Mouse (Mus musculus) layer of hippocampus, adult 18-20 months (tissue): ENCODE measurements around the gene Wfdc17. TPM values are rescaled to one million over a fixed set of nuclear protein-coding genes. Genes with fewer than 3 reads are reported as not detected.

Experiments
- DNase-seq, 2 experiments: peaks; one replicate each; pipeline ENCODE4 v3.0.0; 2022; ENCODE audit warnings: low spot score in 2 of 2
- long read RNA-seq: library from polyadenylated mRNA; stranded (forward); transcript quantifications from one replicate; pipeline ENCODE4 v2.0.0, GENCODE M21; 2021
- total RNA-seq, 2 experiments: library from RNA; stranded (reverse); gene quantifications; 2 replicates each; pipeline ENCODE4 v1.2.3; 2021

The Wfdc17 gene
- not detected for total RNA-seq
- long read RNA-seq, result 0 reads

DNA sequence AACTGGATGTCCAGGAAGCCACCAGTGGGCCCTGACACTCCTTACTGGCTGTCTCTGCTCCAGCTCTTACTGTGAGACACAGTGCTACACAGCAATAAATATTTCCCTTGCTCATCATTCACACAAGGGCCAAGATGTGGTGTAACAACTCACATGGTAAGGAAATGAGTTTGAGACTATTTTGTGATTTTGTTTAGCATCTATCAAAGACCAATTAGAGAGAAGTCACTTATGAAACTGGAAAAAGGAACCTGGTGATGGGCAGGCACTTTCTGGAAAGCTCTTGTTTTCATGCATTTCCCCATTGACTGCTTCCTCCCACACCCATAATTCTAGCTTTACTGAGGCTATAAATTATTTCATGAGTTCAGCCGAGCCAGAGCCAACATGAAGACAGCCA lies at the start of gene Wfdc17:
Gene Wfdc17 (plus strand): TSS at position 287 of the 400 bp plus-strand sequence.
- no peak for DNase-seq

DNA sequence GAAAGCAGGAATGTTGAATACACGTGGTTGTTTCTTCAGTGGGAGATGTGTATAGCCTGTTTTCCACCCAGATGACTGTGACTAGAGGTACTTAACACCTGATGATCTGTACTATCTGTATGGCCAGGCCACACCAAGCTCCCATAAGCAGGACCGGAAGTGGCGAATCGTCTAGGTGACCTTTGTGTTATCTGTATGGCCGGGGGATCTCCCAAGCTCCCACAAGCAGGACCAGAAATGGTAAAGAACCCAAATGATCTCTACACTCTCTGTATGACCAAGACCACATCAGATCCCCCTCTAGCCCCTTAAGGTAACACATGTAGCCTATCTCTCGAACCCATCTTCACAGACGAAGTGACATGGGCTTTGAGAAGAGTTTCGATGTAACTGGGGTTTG lies 49.2 kb upstream of the Wfdc17 start:
- no peak for DNase-seq

DNA sequence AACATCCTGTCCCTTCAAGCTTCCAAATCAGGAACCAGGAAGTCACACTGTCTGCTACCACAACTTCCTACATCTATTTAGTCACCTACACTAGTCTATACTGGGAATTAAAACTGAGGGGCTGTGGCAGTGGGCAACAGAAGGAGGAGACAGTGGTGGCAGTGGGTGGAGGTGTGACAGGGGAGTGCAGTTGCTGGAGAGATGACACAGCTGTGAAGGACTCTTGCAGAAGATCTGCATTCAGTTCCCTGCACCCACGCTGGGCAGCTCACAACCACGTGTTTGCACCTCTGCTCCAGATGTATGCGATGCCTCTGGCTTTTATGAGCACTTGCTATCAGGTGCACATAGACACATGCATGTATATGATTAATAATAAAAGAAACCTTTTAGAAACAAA lies 46.3 kb upstream of the Wfdc17 start:
- DNase-seq, result no peak

DNA sequence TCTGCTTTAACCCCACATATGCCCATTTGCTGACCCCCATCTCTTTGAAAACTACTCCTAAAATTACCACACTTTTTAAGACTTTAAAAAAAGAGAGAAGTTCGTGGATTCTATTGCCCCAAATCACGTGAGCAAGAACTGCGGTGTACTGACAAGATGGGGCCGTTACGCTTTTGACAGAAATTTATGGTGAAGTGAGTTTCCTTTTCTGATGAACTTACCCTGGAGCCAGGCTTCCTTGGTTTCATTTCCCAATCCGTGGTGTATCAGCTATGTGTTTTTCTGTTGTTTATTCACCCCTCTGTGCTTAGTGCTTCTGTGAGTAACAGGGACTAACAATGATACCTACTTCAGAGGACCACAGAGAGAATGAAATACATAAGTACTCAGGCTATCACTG lies 45.0 kb upstream of the Wfdc17 start:
- no peak for DNase-seq

DNA sequence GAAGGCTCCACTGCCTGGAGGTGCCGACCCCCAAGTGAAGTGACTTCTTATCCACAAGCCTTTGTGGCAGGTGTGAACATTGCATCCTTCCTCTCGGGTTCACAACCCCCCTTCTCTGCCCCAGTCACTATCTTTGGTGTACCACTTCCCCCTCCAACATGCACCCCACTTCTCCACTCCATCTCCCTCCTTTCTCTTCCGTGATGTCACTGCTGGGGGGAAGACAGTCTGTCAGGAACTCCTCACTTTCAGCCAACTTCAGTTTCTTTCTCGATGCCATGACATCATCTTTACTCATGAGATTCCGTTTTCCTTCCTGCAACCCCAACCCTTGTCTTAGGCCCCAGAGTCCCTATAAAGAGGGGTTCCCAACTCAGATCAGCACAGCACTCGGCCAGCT lies 41.6 kb upstream of the Wfdc17 start, which contains the start of gene Ccl4:
Gene Ccl4 (plus strand): TSS at position 381 of the 400 bp plus-strand sequence.
- DNase-seq, result no peak

DNA sequence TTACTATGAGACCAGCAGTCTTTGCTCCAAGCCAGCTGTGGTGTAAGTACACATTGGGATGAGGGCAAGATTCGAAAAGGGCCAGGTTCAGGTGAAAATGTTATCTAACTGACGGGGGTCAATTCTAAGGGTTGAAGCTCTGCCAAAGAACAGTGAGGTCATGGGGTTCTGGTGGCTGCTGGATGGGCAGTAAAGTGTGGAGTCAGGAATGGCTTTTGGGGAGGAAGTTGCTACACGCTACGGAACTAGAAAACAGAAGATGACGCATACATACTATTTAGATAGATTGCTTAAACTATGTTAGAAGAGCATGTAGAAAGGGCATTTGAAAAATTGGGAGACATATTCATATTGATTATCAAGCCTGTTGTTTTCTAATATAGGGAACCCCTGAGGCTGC lies 40.3 kb upstream of the Wfdc17 start:
- no peak for DNase-seq

DNA sequence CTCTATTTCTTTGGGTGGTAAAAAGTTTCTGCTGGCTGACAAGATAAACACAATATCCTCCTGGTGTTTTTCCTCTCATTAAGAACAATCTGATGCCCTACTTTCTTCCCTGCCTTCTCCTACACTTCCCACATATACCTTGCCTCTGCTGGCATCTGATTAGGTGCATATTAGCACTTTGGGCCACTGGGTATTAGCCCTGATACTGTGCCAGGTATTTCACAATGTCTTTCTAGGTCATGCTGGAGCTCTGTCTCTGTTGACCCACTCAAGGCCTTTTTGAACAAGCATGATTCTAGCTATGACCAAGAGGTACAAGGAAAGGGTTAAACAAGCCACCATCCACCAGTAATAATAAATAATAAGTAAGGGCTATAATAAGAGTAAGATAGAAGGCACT lies 32.0 kb upstream of the Wfdc17 start:
- DNase-seq, result no peak

DNA sequence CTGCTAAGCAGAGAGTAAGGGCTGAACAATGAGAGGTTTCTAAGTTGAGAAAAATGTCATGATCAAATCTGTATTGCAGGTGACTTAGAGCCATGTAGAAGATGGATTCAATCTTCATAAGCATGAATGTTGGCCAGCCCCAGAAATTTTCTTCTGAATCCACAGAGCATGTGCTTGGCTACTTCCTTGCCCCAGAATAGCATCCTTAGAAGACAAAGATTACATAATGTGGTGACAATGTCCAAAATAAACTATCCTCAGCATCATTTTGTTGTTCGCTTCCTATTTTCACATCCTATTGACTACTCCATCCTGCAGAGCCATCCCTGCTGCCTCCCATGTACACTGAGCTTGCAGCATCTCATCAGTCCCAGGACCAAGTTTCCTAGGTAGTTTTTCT lies 28.1 kb upstream of the Wfdc17 start:
- DNase-seq, result no peak

DNA sequence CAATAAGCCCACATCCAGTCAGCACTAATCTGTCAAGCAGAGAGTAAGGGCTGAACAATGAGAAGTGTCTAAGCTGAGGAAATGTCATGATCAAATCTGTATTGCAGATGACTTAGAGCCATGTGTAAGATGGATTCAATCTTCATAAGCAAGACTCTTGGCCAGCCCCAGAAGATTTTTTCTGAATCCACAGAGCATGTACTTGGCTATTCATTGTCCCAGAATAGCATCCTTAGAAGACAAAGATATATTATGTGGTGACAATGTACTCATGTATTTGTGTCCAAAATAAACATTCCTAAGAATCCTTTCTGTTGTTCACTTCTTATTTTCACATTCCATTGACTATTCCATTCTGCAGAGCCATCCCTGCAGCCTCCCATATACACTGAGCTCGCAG lies 13.9 kb upstream of the Wfdc17 start:
- DNase-seq, result no peak

DNA sequence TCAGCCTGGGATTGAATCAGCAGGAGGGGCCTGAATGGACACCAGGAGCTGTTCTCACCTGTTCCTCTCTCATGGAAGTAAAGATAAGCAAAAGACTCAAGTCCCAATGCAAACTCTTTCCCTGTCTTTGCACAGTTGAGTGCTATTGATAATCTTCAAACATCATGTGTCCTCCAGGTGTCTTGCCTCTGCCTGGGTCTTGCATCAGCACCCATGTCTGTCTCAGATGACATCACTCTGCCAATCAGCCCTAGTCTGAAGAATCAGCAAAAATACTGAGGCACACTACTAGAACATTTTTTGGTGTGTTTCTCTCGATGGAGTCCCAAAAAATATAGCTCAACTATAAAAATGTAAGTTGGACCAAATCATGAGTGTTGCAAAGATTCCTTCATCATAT lies 11.8 kb upstream of the Wfdc17 start:
- no peak for DNase-seq

DNA sequence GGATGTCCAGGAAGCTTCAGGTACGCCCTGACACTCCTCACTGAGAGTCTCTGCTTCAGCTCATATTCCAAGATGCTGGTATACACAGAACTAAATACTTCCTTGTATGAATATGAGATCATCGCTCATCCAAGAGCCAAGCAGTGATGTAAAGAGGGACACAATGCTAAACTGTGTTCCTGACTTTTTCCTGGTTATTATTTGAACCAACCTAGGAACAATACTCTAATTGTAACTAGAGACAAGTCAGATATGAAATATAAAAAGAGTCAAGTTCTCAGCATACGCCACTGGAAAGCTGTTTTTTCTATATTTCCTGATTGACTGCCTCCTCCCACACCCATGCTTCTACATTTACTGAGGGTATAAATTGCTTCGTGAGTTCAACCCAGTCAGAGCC lies 4.9 kb downstream of the Wfdc17 start, which contains the start of gene Wfdc18:
Gene Wfdc18 (plus strand): TSS at position 301 of the 400 bp plus-strand sequence.
- no peak for DNase-seq

DNA sequence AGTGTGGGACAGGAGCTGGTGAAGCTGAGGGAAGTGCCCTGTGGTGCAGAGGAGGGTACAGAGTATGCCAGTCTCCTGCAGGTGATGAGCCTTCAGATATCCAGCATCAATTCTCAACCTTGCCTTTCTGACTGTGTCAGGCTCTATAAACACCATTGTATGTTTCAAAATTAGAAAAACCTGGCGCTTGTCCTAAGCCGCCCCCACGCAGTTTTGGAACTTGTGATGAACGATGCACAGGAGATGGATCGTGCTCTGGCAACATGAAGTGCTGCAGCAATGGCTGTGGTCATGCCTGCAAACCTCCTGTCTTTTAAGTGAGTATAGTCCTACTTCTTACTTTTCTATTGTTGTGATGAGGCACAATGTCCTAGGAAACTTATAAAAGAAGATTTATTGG lies 5.9 kb downstream of the Wfdc17 start:
- DNase-seq, result peak; percentile 13 to 66

DNA sequence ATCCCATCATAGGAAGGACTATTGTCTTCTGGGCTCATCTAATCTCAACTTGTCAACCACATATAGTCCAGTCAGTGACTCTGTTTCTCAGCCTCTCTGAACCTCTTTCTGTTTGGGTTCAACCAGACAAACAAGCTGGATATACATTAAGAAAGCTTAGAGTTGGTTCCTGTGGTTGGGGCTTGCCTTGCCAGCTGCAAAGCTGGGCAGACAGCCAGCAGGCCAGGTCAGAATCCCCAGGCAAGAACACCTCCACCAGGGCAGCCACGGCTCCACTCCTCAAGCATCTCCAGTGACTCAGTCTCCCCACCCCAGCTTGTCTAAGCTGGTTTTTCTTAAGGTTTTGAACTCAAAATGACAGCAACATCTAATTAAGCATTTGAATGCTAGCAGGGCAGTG lies 8.9 kb downstream of the Wfdc17 start:
- no peak for DNase-seq

DNA sequence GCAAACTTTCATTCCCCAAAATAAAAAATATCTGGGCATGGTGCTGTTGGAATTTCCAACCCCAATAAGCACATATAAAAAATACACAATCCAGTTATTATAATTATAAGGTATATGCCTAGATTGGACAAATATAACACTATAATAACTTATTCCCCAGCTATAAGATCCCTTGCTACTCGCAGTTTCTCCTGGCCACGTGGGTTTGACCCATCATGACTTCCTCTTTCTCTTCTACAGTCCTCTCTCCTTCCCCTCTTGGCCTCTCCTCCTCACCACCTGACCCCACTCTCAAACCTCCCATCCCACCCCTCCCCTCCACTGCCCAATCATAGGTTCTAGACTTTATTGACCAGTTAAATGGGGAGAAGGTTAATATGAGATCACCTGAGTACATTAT lies 10.1 kb downstream of the Wfdc17 start:
- DNase-seq, result no peak

DNA sequence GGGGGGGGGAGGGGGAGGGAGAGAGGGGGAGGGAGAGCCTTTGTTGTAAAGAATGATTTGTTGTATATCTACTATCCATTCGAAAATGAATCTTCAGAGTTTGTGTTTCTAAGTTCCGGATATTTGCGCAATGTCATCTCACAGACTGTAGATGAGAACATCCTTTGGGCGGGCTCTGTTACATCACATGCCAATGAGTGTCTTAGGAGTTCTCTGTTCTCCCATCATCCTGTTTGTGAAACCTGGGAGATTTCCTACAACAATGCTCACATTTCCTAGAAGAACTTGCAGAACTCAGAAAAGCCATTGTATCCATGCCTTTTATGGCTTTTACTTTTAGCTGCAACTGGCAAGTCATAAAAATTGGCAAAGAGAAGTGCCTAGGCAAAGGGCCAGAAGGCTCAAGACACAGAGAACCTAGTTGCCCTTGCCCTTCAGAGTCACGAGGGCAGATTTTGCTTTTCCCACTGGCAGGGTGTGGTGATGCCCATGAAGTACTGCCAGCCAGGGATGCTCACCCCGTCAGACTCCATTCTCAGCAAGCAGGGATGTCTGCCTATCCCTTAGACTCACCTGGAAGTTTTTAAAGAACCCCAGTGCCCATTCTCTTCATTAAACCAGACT lies 13.4 kb downstream of the Wfdc17 start:
- no peak for DNase-seq

DNA sequence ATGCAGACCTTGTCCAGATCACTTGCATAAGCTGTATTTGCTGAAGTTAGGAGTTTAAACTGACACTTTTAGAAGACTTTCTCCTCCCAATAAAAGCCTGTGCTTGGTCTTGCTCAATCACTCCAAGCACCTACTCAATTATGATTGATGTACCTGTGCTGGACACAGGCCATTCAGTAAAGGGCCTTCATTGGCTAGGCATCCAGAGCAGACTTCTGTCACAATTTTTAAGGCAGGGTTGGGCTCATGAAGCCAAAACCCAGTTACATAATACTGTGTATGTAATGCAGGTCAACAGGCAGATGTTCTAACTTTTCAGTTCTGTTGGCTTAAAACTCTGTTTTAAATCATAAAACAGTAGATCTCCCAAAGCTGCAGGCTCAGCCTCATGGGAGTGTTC lies 17.0 kb downstream of the Wfdc17 start:
- DNase-seq, result no peak

DNA sequence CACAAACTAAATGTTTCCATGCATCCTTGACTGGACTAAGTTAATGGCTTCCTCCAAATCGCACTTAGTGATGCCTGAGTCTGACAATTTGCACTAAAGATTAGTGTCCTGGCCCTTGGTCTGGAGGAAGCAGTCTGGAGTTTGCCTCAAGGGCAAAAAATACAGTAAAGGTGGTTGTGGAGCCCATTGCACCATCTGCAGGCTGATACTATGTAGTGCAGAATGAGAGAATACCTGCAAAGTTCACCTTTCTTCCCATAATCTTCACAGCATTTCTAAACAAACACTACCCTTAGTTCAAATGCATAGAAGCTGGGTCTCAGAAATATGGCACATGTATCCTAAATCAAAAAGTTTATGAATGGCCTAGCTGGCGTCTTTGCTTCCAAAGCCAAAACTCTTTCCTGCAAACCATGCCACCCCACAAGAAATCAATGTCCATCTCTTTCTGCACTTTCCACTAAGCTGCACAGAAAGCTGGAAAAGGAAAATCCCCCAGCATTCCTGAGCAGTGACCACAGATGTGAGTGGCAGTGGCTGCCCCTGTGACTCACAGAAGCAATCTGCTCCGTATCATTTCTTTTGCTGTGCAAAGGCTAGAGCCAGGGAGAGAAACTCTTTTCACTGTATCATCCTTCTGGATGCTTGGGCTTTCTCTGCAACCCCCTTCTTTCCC lies 25.1 kb downstream of the Wfdc17 start:
- no peak for DNase-seq

DNA sequence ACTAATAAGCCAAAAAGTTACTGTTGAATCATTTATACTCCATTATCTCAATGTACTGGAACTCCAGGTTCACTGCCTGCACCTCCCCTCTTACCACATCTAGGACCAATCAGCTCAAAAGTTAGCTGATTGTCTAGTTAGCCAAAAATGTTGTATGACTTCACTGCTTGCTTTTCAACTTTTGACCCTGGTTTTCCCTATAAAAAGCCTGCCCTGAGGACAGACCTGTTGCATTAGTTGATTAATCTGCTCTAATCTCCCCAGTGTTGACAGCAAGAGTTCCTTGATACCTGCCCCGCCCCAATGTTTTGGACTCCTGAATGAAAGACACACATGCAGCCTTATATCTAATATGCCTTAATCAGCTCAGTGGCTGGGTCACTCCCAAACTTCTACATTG lies 27.3 kb downstream of the Wfdc17 start:
- DNase-seq, result no peak

DNA sequence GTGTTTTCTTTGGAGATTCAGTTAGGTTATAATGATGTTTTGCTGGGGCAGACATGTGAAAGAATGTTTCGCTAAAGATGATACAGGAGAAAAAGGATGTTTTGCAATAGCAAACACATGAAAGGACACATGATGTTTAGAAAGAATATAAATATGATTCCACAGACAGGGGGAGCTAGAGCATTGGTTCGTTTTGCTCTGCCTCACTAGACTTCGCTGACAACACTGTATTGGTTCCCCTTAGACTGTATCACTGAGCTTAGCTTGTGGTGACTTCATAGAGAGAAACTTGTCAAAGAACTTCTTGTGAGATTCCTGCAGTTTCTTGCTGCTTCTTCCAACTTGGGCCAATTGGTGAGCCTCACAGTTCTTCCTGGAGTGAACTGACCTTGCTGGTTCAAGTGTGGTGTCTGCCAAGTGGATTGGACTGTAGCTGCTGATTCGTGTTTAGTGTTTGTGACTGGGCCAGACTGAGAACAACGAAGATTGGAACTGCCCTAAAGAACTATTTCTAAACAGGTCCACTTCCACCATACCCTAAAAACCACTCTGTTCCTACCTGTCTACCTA lies 29.4 kb downstream of the Wfdc17 start:
- no peak for DNase-seq

DNA sequence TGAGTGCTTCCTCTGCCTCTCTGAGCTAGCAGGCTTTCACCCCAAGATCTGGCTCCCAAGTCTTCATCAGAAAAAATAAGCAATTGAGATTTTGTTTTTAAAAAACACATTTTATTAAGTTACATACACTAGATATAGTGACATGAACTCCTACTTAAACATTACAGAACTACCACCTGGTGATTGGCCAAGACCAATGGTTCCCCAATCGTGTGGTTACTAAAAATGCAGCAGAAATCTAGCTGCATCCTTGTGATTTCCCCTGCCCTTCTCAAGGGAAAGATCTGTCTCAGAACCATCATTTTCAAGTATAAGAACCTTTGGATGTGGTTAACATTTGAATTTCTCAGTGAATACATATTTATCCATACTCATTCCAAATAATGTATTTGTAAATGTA lies 30.4 kb downstream of the Wfdc17 start:
- no peak for DNase-seq

DNA sequence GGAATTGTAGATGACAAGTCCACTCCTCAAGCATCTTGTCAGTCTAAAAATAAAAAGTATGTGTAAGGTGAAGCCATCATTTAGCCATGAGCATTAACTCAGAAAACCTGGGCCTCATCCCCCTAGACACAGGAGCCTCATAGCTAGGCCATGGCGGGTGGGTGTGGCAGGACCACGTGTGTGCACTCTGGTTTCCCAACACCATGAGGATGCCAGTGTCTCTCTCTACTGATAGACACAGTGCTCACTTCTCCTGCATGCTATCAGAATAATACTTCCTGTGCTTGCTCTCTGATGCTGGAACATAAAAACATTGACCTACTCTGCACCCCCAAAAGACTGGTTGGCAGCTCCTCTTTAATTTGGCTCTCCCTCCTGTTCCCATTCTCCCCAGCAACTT lies 32.1 kb downstream of the Wfdc17 start:
- DNase-seq, result no peak

DNA sequence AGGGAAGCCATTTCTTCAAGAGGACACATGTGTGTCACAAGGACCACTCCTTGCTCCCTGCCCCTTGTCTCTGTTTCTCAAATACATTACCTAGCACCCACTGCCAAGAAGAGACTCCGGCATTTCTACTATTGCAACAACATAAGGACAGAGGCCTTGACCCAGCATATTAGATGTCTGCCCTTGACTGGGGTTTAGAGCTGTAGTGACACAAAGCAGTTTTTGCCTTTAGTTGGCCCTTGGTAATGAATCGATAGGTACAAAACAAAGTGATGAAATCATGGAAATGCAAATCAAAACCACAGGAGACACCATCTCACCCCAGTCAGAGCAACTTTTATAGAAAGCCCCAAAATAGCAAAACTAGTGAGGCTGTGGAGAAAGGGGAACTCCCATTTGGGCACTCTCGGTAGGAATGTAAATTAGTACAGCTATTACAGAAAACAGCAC lies 33.3 kb downstream of the Wfdc17 start:
- DNase-seq, result no peak

DNA sequence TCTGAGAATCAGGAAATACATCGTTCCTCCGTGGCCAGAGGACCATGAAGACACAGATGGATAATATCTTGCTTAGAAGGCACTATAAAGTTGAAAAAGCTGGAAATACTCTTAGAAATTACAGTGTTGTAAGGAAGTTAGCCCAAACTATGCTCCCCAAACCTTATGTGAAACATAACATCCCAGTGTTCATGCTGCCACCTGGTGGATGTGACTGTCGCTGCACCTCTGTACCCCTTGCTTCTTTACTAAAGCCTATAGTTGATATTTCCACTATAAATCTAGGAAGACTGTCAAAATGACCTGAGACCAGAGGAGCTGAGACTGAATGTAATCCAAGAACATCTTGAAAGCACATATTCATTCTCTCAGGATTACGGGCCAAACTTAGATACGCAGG lies 35.5 kb downstream of the Wfdc17 start:
- peak; percentile 37 to 91 for DNase-seq
